Mouse (Mus musculus) left cerebral cortex, adult 6 months (tissue): Measurements from ENCODE around the gene Gm10770. TPM values are rescaled to one million over a fixed set of nuclear protein-coding genes. Genes with fewer than 3 reads are reported as not detected.

Source experiments
- long read RNA-seq, 2 experiments: library from polyadenylated mRNA; unstranded; transcript quantifications; one replicate each; pipeline ENCODE4 v2.0.0; 2019 to 2020
- polyA plus RNA-seq: library from polyadenylated mRNA; unstranded; fragments of <200 nt; fragmentation: Nextera tagmentation; gene quantifications from 2 replicates; pipeline ENCODE4 v1.2.3, GENCODE M21; 2021

Gene Gm10770
- polyA plus RNA-seq: not detected in 2 replicates
- long read RNA-seq, experiment 1: 0 reads
- long read RNA-seq, experiment 2: 0 reads

GRCm38 (mm10) chr2:150179579-150179978 lies at the start of gene Gm10770:
Gene Gm10770, minus strand, starts transcription at chr2:150179679.

GRCm38 (mm10) chr2:150217600-150218362 lies 38.3 kb upstream of the Gm10770 start, which contains the start of gene Zfp937:
Gene Zfp937, plus strand, starts transcription at chr2:150218073.

GRCm38 (mm10) chr2:150181570-150181999 lies 2.1 kb upstream of the Gm10770 start, which contains the start of gene Gm14139:
Gene Gm14139, plus strand, starts transcription at chr2:150181755.

GRCm38 (mm10) chr2:150136435-150136897 lies 43.0 kb downstream of the Gm10770 start, which contains the start of gene Zfp120:
Gene Zfp120, minus strand, starts transcription at chr2:150136708.

Other genes with a start within 250 kb of the Gm10770 start
- gene Zfp120, start 43.0 kb downstream of the Gm10770 start, polyA plus RNA-seq: 6.0 and 9.8 TPM in 2 replicates
- not detected in 2 replicates for gene Gm14139, start 2.1 kb upstream of the Gm10770 start, polyA plus RNA-seq
- 3.5 and 4.9 TPM in 2 replicates for gene Zfp937, start 38.4 kb upstream of the Gm10770 start, polyA plus RNA-seq
- gene Gm21994, start 75.9 kb upstream of the Gm10770 start, polyA plus RNA-seq: 0.63 and 0.90 TPM in 2 replicates
- gene Gm14124, start 77.8 kb upstream of the Gm10770 start, polyA plus RNA-seq: not detected in 2 replicates
- 0.65 TPM in 1 of 2 replicates, not detected in the other for gene Gm10130, start 144.0 kb upstream of the Gm10770 start, polyA plus RNA-seq
- 3.2 and 5.0 TPM in 2 replicates for gene 3300002I08Rik, start 183.1 kb upstream of the Gm10770 start, polyA plus RNA-seq